Mouse (Mus musculus) G1E (cell line): Measurements from ENCODE around the gene Vps13d. TPM values are rescaled to one million over a fixed set of nuclear protein-coding genes. Genes with fewer than 3 reads are reported as not detected.

Experiments used
- ATAC-seq: 2 replicates; pipeline ENCODE4 v1.8.0; 2016; ENCODE audit warnings: mild to moderate bottlenecking; ENCODE audit not compliant: insufficient number of reproducible peaks, poor library complexity, low FRiP score, severe bottlenecking; ENCODE audit errors: extremely low read depth
- DNase-seq: peaks from one replicate; pipeline ENCODE4 v3.0.0; 2012; ENCODE audit warnings: low spot score
- H3K27me3 ChIP-seq: 2 replicates; pipeline ENCODE4 v1.6.1; 2012; ENCODE audit warnings: mild to moderate bottlenecking, low read length, inconsistent platforms; ENCODE audit not compliant: insufficient read depth
- H3K36me3 ChIP-seq: replicated peaks from 2 replicates; pipeline ENCODE3; 2012; ENCODE audit warnings: mild to moderate bottlenecking, inconsistent platforms
- H3K4me1 ChIP-seq: 2 replicates; pipeline ENCODE4 v1.6.1; 2012; ENCODE audit warnings: low read depth, low read length, inconsistent platforms, mixed read lengths; ENCODE audit not compliant: insufficient read depth
- H3K4me3 ChIP-seq: 2 replicates; pipeline ENCODE4 v1.5.1; 2012; ENCODE audit warnings: low read depth, mild to moderate bottlenecking, inconsistent platforms, low read length, moderate library complexity, mixed read lengths
- H3K9me3 ChIP-seq: replicated peaks from 2 replicates; pipeline ENCODE4 v1.6.1; 2012; ENCODE audit warnings: inconsistent platforms
- CTCF ChIP-seq: IDR thresholded peaks from 2 replicates; pipeline ENCODE4 v1.5.1; 2012; ENCODE audit warnings: low read depth, low read length, inconsistent platforms, mixed read lengths
- GATA1 ChIP-seq: IDR thresholded peaks from 2 replicates; pipeline ENCODE4 v1.6.1; 2012; ENCODE audit warnings: borderline replicate concordance, low read length, inconsistent platforms, mixed read lengths
- GATA2 ChIP-seq: IDR thresholded peaks from 2 replicates; pipeline ENCODE4 v1.6.1; 2012; ENCODE audit warnings: low read depth, low read length, inconsistent platforms, borderline replicate concordance
- POLR2AphosphoS5 ChIP-seq: IDR thresholded peaks from 2 replicates; pipeline ENCODE4 v1.6.1; 2012; ENCODE audit warnings: low read depth, low read length, inconsistent platforms; ENCODE audit not compliant: insufficient replicate concordance
- TAL1 ChIP-seq: conservative IDR thresholded peaks from 2 replicates; pipeline ENCODE4 v1.6.1; 2012; ENCODE audit warnings: low read depth, low read length, inconsistent platforms, mixed read lengths
- polyA plus RNA-seq: library from polyadenylated mRNA; stranded (reverse); fragments of >175 nt; gene quantifications from 2 replicates; pipeline ENCODE4 v1.2.3, GENCODE M21; 2012
- total RNA-seq, 2 experiments: library from RNA; stranded (forward) in 1 of 2; stranded (reverse) in 1 of 2; fragments of 200-1000 nt in 1 of 2; fragments of >200 nt in 1 of 2; fragmentation: Nextera tagmentation in 1 of 2; gene quantifications; 2 replicates each; pipeline ENCODE4 v1.2.3; 2014 to 2017

Vps13d gene
- total and polyA plus RNA-seq, 3 experiments = 7.7 to 38.8 (median 34.7) TPM

DNA sequence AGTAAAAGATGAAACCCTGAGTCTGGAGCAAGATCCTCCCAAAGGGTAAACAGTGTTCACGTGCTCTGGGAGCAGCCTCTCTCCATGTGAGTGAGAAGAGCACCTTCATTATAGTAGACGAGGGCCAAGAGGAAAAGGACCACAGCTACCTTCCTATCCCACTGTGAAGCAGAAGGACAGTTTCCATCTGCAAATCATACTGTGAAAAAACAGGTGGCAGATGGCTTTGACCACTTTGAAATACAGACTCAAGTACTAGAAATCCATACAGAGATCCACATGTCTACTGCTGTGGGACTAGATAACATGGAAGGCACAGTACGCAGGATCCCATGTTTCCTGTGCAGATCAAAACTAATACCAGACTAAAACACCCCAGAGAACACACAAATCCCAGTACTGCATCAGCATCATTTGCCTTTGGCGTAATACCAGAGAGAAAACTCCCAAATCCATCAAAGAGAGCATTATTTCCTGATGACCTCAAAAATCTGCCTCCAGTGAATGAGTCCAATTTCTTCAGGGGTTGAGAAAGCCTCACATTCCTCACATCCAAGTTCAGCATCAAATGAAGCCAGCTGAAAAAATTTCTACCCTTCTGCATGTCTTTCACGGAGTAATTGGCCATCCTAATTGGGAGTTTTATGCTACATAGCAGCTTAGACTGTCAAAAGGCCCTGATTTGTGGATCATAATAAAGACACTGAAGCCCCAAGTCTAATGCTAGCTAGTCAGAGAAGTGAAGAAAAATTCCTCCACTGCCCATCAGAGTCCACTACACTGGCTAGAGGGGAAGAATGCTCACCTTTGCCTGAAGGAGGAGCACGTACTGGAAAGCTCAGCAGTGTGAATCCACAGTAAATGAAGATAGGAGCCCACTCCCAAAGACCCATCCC lies 92.7 kb downstream of the Vps13d start:
- no peaks in the 10 kb centered on the region for H3K27me3 ChIP-seq
- no peak overlapping the region for H3K4me3 ChIP-seq
- DNase-seq (no peak), ATAC-seq (no peak)
- peaks cover 93% of the 10 kb centered on the region for H3K36me3 ChIP-seq
- no peaks in the 10 kb centered on the region for H3K9me3 ChIP-seq
- no peaks in the 10 kb centered on the region for H3K4me1 ChIP-seq
- TF ChIP-seq GATA2 (no peak), TAL1 (no peak), POLR2AphosphoS5 (no peak), GATA1 (no peak), CTCF (no peak)

DNA sequence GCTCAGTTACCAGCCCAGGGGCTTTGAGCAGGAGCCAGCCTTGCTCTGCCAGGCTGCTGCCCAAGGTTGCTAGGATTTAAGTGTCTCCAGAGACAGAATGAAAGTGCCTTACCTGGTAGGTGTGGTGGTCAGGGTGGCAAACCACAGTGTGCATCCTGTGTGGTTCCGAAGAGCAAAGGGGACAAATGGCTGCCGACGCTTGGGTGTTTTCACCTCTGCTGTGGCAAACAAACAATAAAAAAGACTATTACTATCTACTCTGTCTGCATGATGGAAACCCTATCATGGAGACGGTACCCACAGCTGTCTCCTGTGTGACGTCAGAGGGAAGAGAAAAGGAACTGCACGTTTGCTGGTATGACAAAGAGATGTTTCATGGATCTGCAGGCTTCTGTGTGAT lies 95.0 kb downstream of the Vps13d start:
- no peak for DNase-seq
- H3K36me3 ChIP-seq = peaks cover 93% of the 10 kb centered on the region
- H3K4me3 ChIP-seq = no peak overlapping the region
- TF ChIP-seq GATA1 (no peak), CTCF (no peak), TAL1 (no peak), POLR2AphosphoS5 (no peak), GATA2 (no peak)
- H3K9me3 ChIP-seq = no peaks in the 10 kb centered on the region
- no peaks in the 10 kb centered on the region for H3K27me3 ChIP-seq
- no peak for ATAC-seq
- H3K4me1 ChIP-seq = no peaks in the 10 kb centered on the region

DNA sequence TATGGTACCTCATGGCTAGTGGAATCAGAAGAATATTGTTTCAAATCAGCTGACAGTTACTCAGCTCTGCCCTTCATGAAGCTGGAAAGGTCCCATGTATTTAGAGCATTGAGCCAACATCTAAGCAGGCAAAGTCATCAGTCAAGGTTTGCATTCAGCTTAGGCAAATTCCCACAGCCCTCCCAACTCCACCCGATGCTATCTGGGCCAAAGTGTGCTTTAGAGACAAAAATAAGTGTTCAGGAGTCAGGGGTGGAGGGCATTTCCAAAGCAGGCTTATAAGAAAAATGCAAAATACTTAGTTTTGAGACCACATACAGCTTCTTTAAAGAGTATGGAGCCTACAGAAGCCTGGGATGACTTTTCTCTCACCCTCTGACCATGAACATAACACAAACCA lies 95.5 kb downstream of the Vps13d start:
- H3K4me1 ChIP-seq = no peaks in the 10 kb centered on the region
- no peak overlapping the region for H3K4me3 ChIP-seq
- peaks cover 93% of the 10 kb centered on the region for H3K36me3 ChIP-seq
- no peaks in the 10 kb centered on the region for H3K9me3 ChIP-seq
- H3K27me3 ChIP-seq = no peaks in the 10 kb centered on the region
- no peak for DNase-seq
- ATAC-seq = no peak
- TF ChIP-seq TAL1 (no peak), GATA2 (no peak), POLR2AphosphoS5 (no peak), GATA1 (no peak), CTCF (no peak)

DNA sequence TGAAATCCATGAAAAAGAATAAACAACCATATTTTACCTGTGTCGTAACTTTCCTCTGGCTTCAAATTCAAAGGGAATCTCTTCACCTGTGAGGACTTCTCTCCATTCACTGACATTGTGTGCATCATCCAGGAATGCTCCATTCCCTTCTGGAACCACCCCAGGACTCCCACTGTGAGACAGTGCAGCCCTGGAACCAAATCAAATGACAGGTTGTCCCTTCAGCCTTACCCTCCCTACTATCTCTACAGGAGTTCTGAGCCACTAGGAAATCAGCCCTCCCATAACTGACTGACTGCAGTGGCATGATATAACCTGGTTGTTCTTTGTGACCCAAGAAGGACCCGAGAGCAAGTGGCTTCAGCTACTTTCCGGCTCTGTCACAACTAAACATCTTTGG lies 96.8 kb downstream of the Vps13d start:
- TF ChIP-seq CTCF = no peak
- TF ChIP-seq TAL1 = no peak
- no peak for TF ChIP-seq POLR2AphosphoS5
- TF ChIP-seq GATA2 = no peak
- TF ChIP-seq GATA1 = no peak
- Histone ChIP-seq H3K27me3 (no peaks in the 10 kb centered on the region), H3K9me3 (no peaks in the 10 kb centered on the region), H3K36me3 (peaks cover 96% of the 10 kb centered on the region), H3K4me1 (no peaks in the 10 kb centered on the region), H3K4me3 (no peak overlapping the region)
- no peak for DNase-seq
- ATAC-seq = no peak

DNA sequence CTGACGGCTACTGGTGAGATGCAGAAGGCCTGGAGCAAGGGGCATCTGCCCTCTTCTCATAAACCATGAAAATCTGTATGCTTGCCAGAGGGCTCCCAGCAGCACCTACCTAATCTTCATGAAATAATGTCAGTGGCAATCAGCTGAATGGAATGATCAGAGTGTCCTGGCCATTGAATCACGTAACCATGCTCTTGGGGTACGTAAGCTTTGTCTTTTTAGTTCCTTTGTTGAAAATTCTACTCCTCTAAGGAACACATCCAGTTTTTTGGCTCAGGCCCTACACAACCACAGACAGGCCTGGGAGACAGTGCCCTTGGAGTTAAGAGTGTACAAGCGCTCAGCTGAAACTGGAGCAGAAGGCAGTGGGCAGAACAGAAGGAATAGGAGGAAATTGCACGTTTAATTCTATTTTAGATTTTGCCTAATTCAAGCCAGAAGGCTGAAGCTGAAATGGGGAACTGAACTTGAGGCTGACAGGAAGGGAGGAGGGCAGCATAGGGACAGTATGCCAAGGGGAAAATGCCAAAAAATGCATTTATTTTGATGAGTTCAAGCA lies 98.2 kb downstream of the Vps13d start:
- no peak for ATAC-seq
- Histone ChIP-seq H3K36me3 (peaks cover 93% of the 10 kb centered on the region), H3K4me3 (no peak overlapping the region), H3K27me3 (no peaks in the 10 kb centered on the region), H3K9me3 (no peaks in the 10 kb centered on the region), H3K4me1 (no peaks in the 10 kb centered on the region)
- no peak for DNase-seq
- no peak for TF ChIP-seq POLR2AphosphoS5
- TF ChIP-seq GATA2 = no peak
- TF ChIP-seq GATA1 = no peak
- TF ChIP-seq CTCF = no peak
- TF ChIP-seq TAL1 = no peak

DNA sequence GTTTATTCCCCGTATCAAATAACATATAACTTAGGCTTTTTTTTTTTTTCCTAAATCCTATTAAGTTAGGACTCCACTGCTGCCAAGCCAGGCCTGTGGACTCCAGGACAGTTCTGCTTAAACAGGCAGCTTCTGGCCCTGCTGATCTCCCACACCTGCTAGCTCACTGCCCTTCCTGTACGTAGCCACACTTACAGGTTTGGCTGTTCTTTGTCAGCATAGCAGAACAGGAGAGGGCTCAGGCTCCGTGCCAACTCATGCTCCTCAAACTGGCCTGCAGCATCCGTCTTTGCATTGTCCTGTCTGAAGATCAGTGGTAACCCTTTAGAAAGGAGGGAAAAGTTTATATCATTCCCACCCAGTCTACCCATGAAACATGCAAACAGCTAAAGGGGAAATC lies 108.3 kb downstream of the Vps13d start:
- peaks cover 80% of the 10 kb centered on the region for H3K36me3 ChIP-seq
- ATAC-seq (no peak), DNase-seq (no peak)
- no peaks in the 10 kb centered on the region for H3K27me3 ChIP-seq
- no peak overlapping the region for H3K4me3 ChIP-seq
- no peaks in the 10 kb centered on the region for H3K9me3 ChIP-seq
- H3K4me1 ChIP-seq = no peaks in the 10 kb centered on the region
- TF ChIP-seq POLR2AphosphoS5 (no peak), TAL1 (no peak), CTCF (no peak), GATA1 (no peak), GATA2 (no peak)
